Mouse (Mus musculus) MEL (cell line): Measurements from ENCODE around the gene Xlr5c. TPM values are rescaled to one million over a fixed set of nuclear protein-coding genes. Genes with fewer than 3 reads are reported as not detected.

ENCODE experiments used
- DNase-seq: peaks from one replicate; pipeline ENCODE4 v3.0.0; 2011; ENCODE audit warnings: low read depth, low spot score
- H3K27ac ChIP-seq: 2 replicates; pipeline ENCODE4 v1.5.1; 2012; ENCODE audit warnings: low read depth, mild to moderate bottlenecking, control low read depth, low read length, moderate library complexity; ENCODE audit not compliant: control insufficient read depth
- H3K27me3 ChIP-seq, 2 experiments: fragments of 150-350 bp in 1 of 2; sonication (generic) in 1 of 2; 2 replicates each; pipeline ENCODE4 v1.6.1; 2012; ENCODE audit warnings: low read length in 2 of 2, mild to moderate bottlenecking in 2 of 2, improper control_type of control experiment in 1 of 2, moderate library complexity in 1 of 2; ENCODE audit not compliant: insufficient read depth in 2 of 2, control insufficient read depth in 1 of 2
- H3K36me3 ChIP-seq, 2 experiments: 2 replicates each; pipeline ENCODE4 v1.6.1; 2012 to 2014; ENCODE audit warnings: low read length in 2 of 2, improper control_type of control experiment in 1 of 2, inconsistent platforms in 1 of 2, mild to moderate bottlenecking in 1 of 2; ENCODE audit not compliant: insufficient read depth in 2 of 2, control insufficient read depth in 1 of 2
- H3K4me1 ChIP-seq, 2 experiments: fragments of 150-350 bp in 1 of 2; sonication (generic) in 1 of 2; 2 replicates each; pipeline ENCODE4 v1.6.1; 2012; ENCODE audit warnings: low read length in 2 of 2, improper control_type of control experiment in 1 of 2, mild to moderate bottlenecking in 1 of 2; ENCODE audit not compliant: insufficient read depth in 2 of 2, control insufficient read depth in 1 of 2
- H3K4me3 ChIP-seq, 2 experiments: fragments of 150-350 bp in 1 of 2; sonication (generic) in 1 of 2; 2 replicates each; pipeline ENCODE4 v1.5.1; 2012; ENCODE audit warnings: low read depth in 2 of 2, low read length in 2 of 2, mild to moderate bottlenecking in 2 of 2, moderate library complexity in 2 of 2, control low read depth in 1 of 2, improper control_type of control experiment in 1 of 2; ENCODE audit not compliant: control insufficient read depth in 1 of 2, insufficient read depth in 1 of 2
- H3K79me2 ChIP-seq: 2 replicates; pipeline ENCODE4 v1.6.1; 2012; ENCODE audit warnings: mild to moderate bottlenecking, low read length, moderate library complexity; ENCODE audit not compliant: control insufficient read depth, poor library complexity, insufficient read depth
- H3K9ac ChIP-seq: 2 replicates; pipeline ENCODE4 v1.6.1; 2012; ENCODE audit warnings: low read depth, mild to moderate bottlenecking, control low read depth, low read length, moderate library complexity; ENCODE audit not compliant: control insufficient read depth, poor library complexity, severe bottlenecking
- H3K9me3 ChIP-seq: fragments of 150-350 bp; sonication (generic); replicated peaks from 2 replicates; pipeline ENCODE4 v1.6.1; 2012; ENCODE audit warnings: mild to moderate bottlenecking, low read length, improper control_type of control experiment, moderate library complexity; ENCODE audit not compliant: insufficient read depth
- CHD1 ChIP-seq: IDR thresholded peaks from 2 replicates; pipeline ENCODE4 v1.6.1; 2012; ENCODE audit warnings: low read depth, mild to moderate bottlenecking, inconsistent platforms, low read length, improper control_type of control experiment
- E2F4 ChIP-seq: IDR thresholded peaks from 2 replicates; pipeline ENCODE4 v1.6.1; 2011; ENCODE audit warnings: low read depth, low read length, improper control_type of control experiment, borderline replicate concordance
- ELF1 ChIP-seq: IDR thresholded peaks from 2 replicates; pipeline ENCODE4 v1.6.1; 2014; ENCODE audit warnings: low read depth, mild to moderate bottlenecking, inconsistent platforms, low read length, improper control_type of control experiment, moderate library complexity
- EP300 ChIP-seq, 2 experiments: IDR thresholded peaks; 2 replicates each; pipeline ENCODE4 v1.6.1; 2011; ENCODE audit warnings: improper control_type of control experiment in 2 of 2, low read length in 2 of 2, low read depth in 1 of 2, mild to moderate bottlenecking in 1 of 2
- GABPA ChIP-seq: IDR thresholded peaks from 2 replicates; pipeline ENCODE4 v1.6.1; 2012; ENCODE audit warnings: low read depth, mild to moderate bottlenecking, inconsistent platforms, low read length, improper control_type of control experiment, moderate library complexity
- GATA1 ChIP-seq: IDR thresholded peaks from 2 replicates; pipeline ENCODE4 v1.6.1; 2011; ENCODE audit warnings: low read depth, low read length, improper control_type of control experiment
- KAT2A ChIP-seq: conservative IDR thresholded peaks from 2 replicates; pipeline ENCODE4 v1.6.1; 2012; ENCODE audit warnings: low read depth, low read length, improper control_type of control experiment, inconsistent platforms
- MAX ChIP-seq: IDR thresholded peaks from 2 replicates; pipeline ENCODE4 v1.6.1; 2011; ENCODE audit warnings: low read length, improper control_type of control experiment
- MYB ChIP-seq: IDR thresholded peaks from 2 replicates; pipeline ENCODE4 v1.6.1; 2011; ENCODE audit warnings: mild to moderate bottlenecking, low read depth, low read length, improper control_type of control experiment
- RCOR1 ChIP-seq: IDR thresholded peaks from 2 replicates; pipeline ENCODE4 v1.6.1; 2012; ENCODE audit warnings: low read depth, mild to moderate bottlenecking, inconsistent platforms, low read length, improper control_type of control experiment
- SIN3A ChIP-seq: IDR thresholded peaks from 2 replicates; pipeline ENCODE4 v1.6.1; 2012; ENCODE audit warnings: low read length, improper control_type of control experiment, inconsistent platforms
- TAL1 ChIP-seq: IDR thresholded peaks from 2 replicates; pipeline ENCODE4 v1.6.1; 2012; ENCODE audit warnings: mild to moderate bottlenecking, inconsistent platforms, low read length, moderate library complexity, mixed read lengths
- TCF12 ChIP-seq: IDR thresholded peaks from 2 replicates; pipeline ENCODE4 v1.6.1; 2014; ENCODE audit warnings: low read depth, mild to moderate bottlenecking, inconsistent platforms, low read length, improper control_type of control experiment, moderate library complexity
- UBTF ChIP-seq: IDR thresholded peaks from 2 replicates; pipeline ENCODE4 v1.6.1; 2012; ENCODE audit warnings: low read depth, mild to moderate bottlenecking, inconsistent platforms, low read length, improper control_type of control experiment, moderate library complexity, borderline replicate concordance; ENCODE audit not compliant: insufficient read depth
- ZNF384 ChIP-seq: IDR thresholded peaks from 2 replicates; pipeline ENCODE4 v1.6.1; 2012; ENCODE audit warnings: low read depth, mild to moderate bottlenecking, inconsistent platforms, low read length, improper control_type of control experiment
- polyA plus RNA-seq, 2 experiments: library from polyadenylated mRNA; stranded (reverse) in 1 of 2; unstranded in 1 of 2; fragments of >175 nt in 1 of 2; fragments of >200 nt in 1 of 2; gene quantifications; 2 replicates each; pipeline versions ENCODE4 v1.2.1 to v1.2.4; 2012; ENCODE audit warnings: low replicate concordance in 2 of 2, low read depth in 1 of 2; ENCODE audit not compliant: insufficient read length in 2 of 2, insufficient read depth in 1 of 2, missing spikeins in 1 of 2
- total RNA-seq: library from RNA; depleted of rRNA; stranded (reverse); fragments of 300-350 nt; gene quantifications from 2 replicates; pipeline ENCODE4 v1.2.3, GENCODE M21; 2012

The Xlr5c gene
- total and polyA plus RNA-seq, 3 experiments: not detected

GRCm38 (mm10) chrX:73342483-73342895 lies 49.7 kb upstream of the Xlr5c start, which contains the start of gene Zfp275 (continued):
- TF ChIP-seq CHD1: no peak
- no peak for TF ChIP-seq KAT2A

GRCm38 (mm10) chrX:73342068-73342467 lies 49.3 kb upstream of the Xlr5c start:
- H3K9me3 ChIP-seq: no peaks in the 10 kb centered on the region
- TF ChIP-seq E2F4 (no peak), MAX (no peak), ELF1 (no peak), UBTF (no peak), EP300 (IDR thresholded peaks at IDR 0.05; ENCODE audit: low read depth in 1 of 2, low read length in 2 of 2) (no peak), RCOR1 (no peak)
- TF ChIP-seq, all 39 proteins: peak for 0
- Histone ChIP-seq H3K27me3 (no peaks in the 10 kb centered on the region), H3K79me2 (peaks cover 3% of the 10 kb centered on the region; the same call in 1 of the 2 replicates), H3K4me3 (peak overlapping the region in 1 of 2 experiments; percentile 24; a peak in 1 of 4 replicates), H3K27ac (no peak overlapping the region), H3K4me1 (peaks cover 6 to 7% of the 10 kb centered on the region in 2 experiments), H3K9ac (no peak overlapping the region), H3K36me3 (peaks cover 0 to 15% of the 10 kb centered on the region in 2 experiments; a peak in 2 of 4 replicates)
- DNase-seq: no peak

GRCm38 (mm10) chrX:73341473-73341872 lies 48.7 kb upstream of the Xlr5c start:
- TF ChIP-seq SIN3A (no peak), GATA1 (peak; percentile 59), TAL1 (0 out of 2 replicates have a peak, but pooled peaks have one; percentile 10), MYB (no peak), GABPA (no peak), EP300 (IDR thresholded peaks at IDR 0.05; ENCODE audit: low read depth in 1 of 2, low read length in 2 of 2) (peak; percentile 37 to 53; a peak in 2 of 4 replicates), TCF12 (peak; percentile 27; the same call in 1 of the 2 replicates), ZNF384 (peak; percentile 76)

More at GRCm38 (mm10) chrX:73341473-73341872, 48.7 kb upstream of the Xlr5c start:
- H3K79me2 ChIP-seq: peaks cover 3% of the 10 kb centered on the region; the same call in 1 of the 2 replicates
- H3K27me3 ChIP-seq: no peaks in the 10 kb centered on the region
- H3K4me3 ChIP-seq: no peak overlapping the region
- no peak overlapping the region for H3K9ac ChIP-seq
- peak; percentile 36 for DNase-seq
- H3K4me1 ChIP-seq: peaks cover 6 to 7% of the 10 kb centered on the region in 2 experiments
- no peaks in the 10 kb centered on the region for H3K9me3 ChIP-seq
- peaks cover 0 to 15% of the 10 kb centered on the region in 2 experiments; a peak in 2 of 4 replicates for H3K36me3 ChIP-seq
- H3K27ac ChIP-seq: no peak overlapping the region
